Mouse (Mus musculus) MEL (cell line): ENCODE measurements around the gene Tmem35b. TPM values are rescaled to one million over a fixed set of nuclear protein-coding genes. Genes with fewer than 3 reads are reported as not detected.

Source experiments
- DNase-seq: peaks from one replicate; pipeline ENCODE4 v3.0.0; 2011; ENCODE audit warnings: low read depth, low spot score
- H3K27ac ChIP-seq: 2 replicates; pipeline ENCODE4 v1.5.1; 2012; ENCODE audit warnings: low read depth, mild to moderate bottlenecking, control low read depth, low read length, moderate library complexity; ENCODE audit not compliant: control insufficient read depth
- H3K27me3 ChIP-seq, 2 experiments: fragments of 150-350 bp in 1 of 2; sonication (generic) in 1 of 2; 2 replicates each; pipeline ENCODE4 v1.6.1; 2012; ENCODE audit warnings: low read length in 2 of 2, mild to moderate bottlenecking in 2 of 2, improper control_type of control experiment in 1 of 2, moderate library complexity in 1 of 2; ENCODE audit not compliant: insufficient read depth in 2 of 2, control insufficient read depth in 1 of 2
- H3K36me3 ChIP-seq, 2 experiments: 2 replicates each; pipeline ENCODE4 v1.6.1; 2012 to 2014; ENCODE audit warnings: low read length in 2 of 2, improper control_type of control experiment in 1 of 2, inconsistent platforms in 1 of 2, mild to moderate bottlenecking in 1 of 2; ENCODE audit not compliant: insufficient read depth in 2 of 2, control insufficient read depth in 1 of 2
- H3K4me1 ChIP-seq, 2 experiments: fragments of 150-350 bp in 1 of 2; sonication (generic) in 1 of 2; 2 replicates each; pipeline ENCODE4 v1.6.1; 2012; ENCODE audit warnings: low read length in 2 of 2, improper control_type of control experiment in 1 of 2, mild to moderate bottlenecking in 1 of 2; ENCODE audit not compliant: insufficient read depth in 2 of 2, control insufficient read depth in 1 of 2
- H3K4me3 ChIP-seq, 2 experiments: fragments of 150-350 bp in 1 of 2; sonication (generic) in 1 of 2; 2 replicates each; pipeline ENCODE4 v1.5.1; 2012; ENCODE audit warnings: low read depth in 2 of 2, low read length in 2 of 2, mild to moderate bottlenecking in 2 of 2, moderate library complexity in 2 of 2, control low read depth in 1 of 2, improper control_type of control experiment in 1 of 2; ENCODE audit not compliant: control insufficient read depth in 1 of 2, insufficient read depth in 1 of 2
- H3K79me2 ChIP-seq: 2 replicates; pipeline ENCODE4 v1.6.1; 2012; ENCODE audit warnings: mild to moderate bottlenecking, low read length, moderate library complexity; ENCODE audit not compliant: control insufficient read depth, poor library complexity, insufficient read depth
- H3K9ac ChIP-seq: 2 replicates; pipeline ENCODE4 v1.6.1; 2012; ENCODE audit warnings: low read depth, mild to moderate bottlenecking, control low read depth, low read length, moderate library complexity; ENCODE audit not compliant: control insufficient read depth, poor library complexity, severe bottlenecking
- H3K9me3 ChIP-seq: fragments of 150-350 bp; sonication (generic); replicated peaks from 2 replicates; pipeline ENCODE4 v1.6.1; 2012; ENCODE audit warnings: mild to moderate bottlenecking, low read length, improper control_type of control experiment, moderate library complexity; ENCODE audit not compliant: insufficient read depth
- BHLHE40 ChIP-seq: IDR thresholded peaks from 2 replicates; pipeline ENCODE4 v1.6.1; 2012; ENCODE audit warnings: low read depth, mild to moderate bottlenecking, inconsistent platforms, low read length, improper control_type of control experiment, borderline replicate concordance
- CTCF ChIP-seq, 3 experiments: IDR thresholded peaks in 2 of 3; conservative IDR thresholded peaks in 1 of 3; 2 replicates each; pipeline ENCODE4 v1.5.1; 2011 to 2012; ENCODE audit warnings: low read length in 3 of 3, low read depth in 2 of 3, mild to moderate bottlenecking in 2 of 3, improper control_type of control experiment in 1 of 3, inconsistent platforms in 1 of 3, mixed read lengths in 1 of 3, moderate library complexity in 1 of 3; ENCODE audit not compliant: control insufficient read depth in 1 of 3, insufficient read depth in 1 of 3, poor library complexity in 1 of 3, severe bottlenecking in 1 of 3
- ELF1 ChIP-seq: IDR thresholded peaks from 2 replicates; pipeline ENCODE4 v1.6.1; 2014; ENCODE audit warnings: low read depth, mild to moderate bottlenecking, inconsistent platforms, low read length, improper control_type of control experiment, moderate library complexity
- EP300 ChIP-seq, 2 experiments: IDR thresholded peaks; 2 replicates each; pipeline ENCODE4 v1.6.1; 2011; ENCODE audit warnings: improper control_type of control experiment in 2 of 2, low read length in 2 of 2, low read depth in 1 of 2, mild to moderate bottlenecking in 1 of 2
- ETS1 ChIP-seq: IDR thresholded peaks from 2 replicates; pipeline ENCODE4 v1.6.1; 2012; ENCODE audit warnings: low read depth, mild to moderate bottlenecking, inconsistent platforms, low read length, improper control_type of control experiment, moderate library complexity
- GABPA ChIP-seq: IDR thresholded peaks from 2 replicates; pipeline ENCODE4 v1.6.1; 2012; ENCODE audit warnings: low read depth, mild to moderate bottlenecking, inconsistent platforms, low read length, improper control_type of control experiment, moderate library complexity
- HCFC1 ChIP-seq: IDR thresholded peaks from 2 replicates; pipeline ENCODE4 v1.6.1; 2012; ENCODE audit warnings: low read depth, mild to moderate bottlenecking, inconsistent platforms, low read length, improper control_type of control experiment, moderate library complexity
- MAFK ChIP-seq: IDR thresholded peaks from 2 replicates; pipeline ENCODE4 v1.6.1; 2011; ENCODE audit warnings: low read depth, mild to moderate bottlenecking, low read length, improper control_type of control experiment, borderline replicate concordance
- MAZ ChIP-seq: IDR thresholded peaks from 2 replicates; pipeline ENCODE4 v1.6.1; 2012; ENCODE audit warnings: low read depth, mild to moderate bottlenecking, inconsistent platforms, low read length, improper control_type of control experiment
- MXI1 ChIP-seq: IDR thresholded peaks from 2 replicates; pipeline ENCODE4 v1.6.1; 2011; ENCODE audit warnings: mild to moderate bottlenecking, low read depth, low read length, improper control_type of control experiment
- MYC ChIP-seq: IDR thresholded peaks from 2 replicates; pipeline ENCODE4 v1.6.1; 2011; ENCODE audit warnings: low read depth, mild to moderate bottlenecking, low read length, improper control_type of control experiment, moderate library complexity
- NRF1 ChIP-seq: IDR thresholded peaks from 2 replicates; pipeline ENCODE4 v1.6.1; 2014; ENCODE audit warnings: low read depth, mild to moderate bottlenecking, inconsistent platforms, low read length, improper control_type of control experiment, moderate library complexity; ENCODE audit not compliant: poor library complexity, insufficient read depth, severe bottlenecking
- POLR2AphosphoS5 ChIP-seq: IDR thresholded peaks from 2 replicates; pipeline ENCODE4 v1.6.1; 2012; ENCODE audit warnings: low read depth, borderline replicate concordance, mild to moderate bottlenecking, inconsistent platforms, low read length, moderate library complexity, mixed read lengths
- RAD21 ChIP-seq: IDR thresholded peaks from 2 replicates; pipeline ENCODE4 v1.6.1; 2011; ENCODE audit warnings: mild to moderate bottlenecking, low read depth, low read length, improper control_type of control experiment
- SIN3A ChIP-seq: IDR thresholded peaks from 2 replicates; pipeline ENCODE4 v1.6.1; 2012; ENCODE audit warnings: low read length, improper control_type of control experiment, inconsistent platforms
- SMC3 ChIP-seq: IDR thresholded peaks from 2 replicates; pipeline ENCODE4 v1.6.1; 2011; ENCODE audit warnings: low read depth, low read length, improper control_type of control experiment
- TBP ChIP-seq: IDR thresholded peaks from 2 replicates; pipeline ENCODE4 v1.8.0; 2011; ENCODE audit warnings: low read depth, low read length, improper control_type of control experiment
- TCF12 ChIP-seq: IDR thresholded peaks from 2 replicates; pipeline ENCODE4 v1.6.1; 2014; ENCODE audit warnings: low read depth, mild to moderate bottlenecking, inconsistent platforms, low read length, improper control_type of control experiment, moderate library complexity
- USF2 ChIP-seq, 2 experiments: IDR thresholded peaks; 2 replicates each; pipeline ENCODE4 v1.6.1; 2011 to 2012; ENCODE audit warnings: improper control_type of control experiment in 2 of 2, low read length in 2 of 2, borderline replicate concordance in 1 of 2, inconsistent platforms in 1 of 2, low read depth in 1 of 2, mild to moderate bottlenecking in 1 of 2; ENCODE audit not compliant: insufficient read depth in 1 of 2
- ZKSCAN1 ChIP-seq: IDR thresholded peaks from 2 replicates; pipeline ENCODE4 v1.6.1; 2012; ENCODE audit warnings: low read depth, mild to moderate bottlenecking, inconsistent platforms, low read length, improper control_type of control experiment, moderate library complexity
- polyA plus RNA-seq, 2 experiments: library from polyadenylated mRNA; stranded (reverse) in 1 of 2; unstranded in 1 of 2; fragments of >175 nt in 1 of 2; fragments of >200 nt in 1 of 2; gene quantifications; 2 replicates each; pipeline versions ENCODE4 v1.2.1 to v1.2.4; 2012; ENCODE audit warnings: low replicate concordance in 2 of 2, low read depth in 1 of 2; ENCODE audit not compliant: insufficient read length in 2 of 2, insufficient read depth in 1 of 2, missing spikeins in 1 of 2
- total RNA-seq: library from RNA; depleted of rRNA; stranded (reverse); fragments of 300-350 nt; gene quantifications from 2 replicates; pipeline ENCODE4 v1.2.3, GENCODE M21; 2012

The Tmem35b gene
- total and polyA plus RNA-seq, 3 experiments, result 0.89 to 3.2 TPM; not detected in 1

- no peak overlapping the region for H3K4me3 ChIP-seq
- H3K36me3 ChIP-seq, result no peaks in the 10 kb centered on the region
- no peaks in the 10 kb centered on the region; a peak in 1 of 4 replicates for H3K27me3 ChIP-seq
- no peaks in the 10 kb centered on the region; the same call in 1 of the 2 replicates for H3K79me2 ChIP-seq
- no peak for DNase-seq
- H3K27ac ChIP-seq, result no peak overlapping the region
- TF ChIP-seq MXI1 (no peak), MYC (no peak), POLR2AphosphoS5 (no peak), CTCF (IDR thresholded peaks at IDR 0.05 in 2 of 3, conservative IDR thresholded peaks at IDR 0.05 in 1 of 3; ENCODE audit: control insufficient read depth in 1 of 3, insufficient read depth in 1 of 3, low read depth in 2 of 3, low read length in 3 of 3, poor library complexity in 1 of 3, severe bottlenecking in 1 of 3) (no peak), ETS1 (no peak), MAFK (no peak), EP300 (IDR thresholded peaks at IDR 0.05; ENCODE audit: low read depth in 1 of 2, low read length in 2 of 2) (no peak), BHLHE40 (no peak), TBP (no peak), SIN3A (no peak), ZKSCAN1 (no peak), GABPA (no peak), HCFC1 (no peak), SMC3 (no peak), NRF1 (no peak), TCF12 (no peak), RAD21 (no peak)
- TF ChIP-seq, all 39 proteins: peak for 0
- Histone ChIP-seq H3K9ac (no peak overlapping the region), H3K4me1 (no peaks in the 10 kb centered on the region), H3K9me3 (no peaks in the 10 kb centered on the region)
Measured at GRCm38 (mm10) chr4:127124331-127124730, 840 bp downstream of the Tmem35b start.

DNA sequence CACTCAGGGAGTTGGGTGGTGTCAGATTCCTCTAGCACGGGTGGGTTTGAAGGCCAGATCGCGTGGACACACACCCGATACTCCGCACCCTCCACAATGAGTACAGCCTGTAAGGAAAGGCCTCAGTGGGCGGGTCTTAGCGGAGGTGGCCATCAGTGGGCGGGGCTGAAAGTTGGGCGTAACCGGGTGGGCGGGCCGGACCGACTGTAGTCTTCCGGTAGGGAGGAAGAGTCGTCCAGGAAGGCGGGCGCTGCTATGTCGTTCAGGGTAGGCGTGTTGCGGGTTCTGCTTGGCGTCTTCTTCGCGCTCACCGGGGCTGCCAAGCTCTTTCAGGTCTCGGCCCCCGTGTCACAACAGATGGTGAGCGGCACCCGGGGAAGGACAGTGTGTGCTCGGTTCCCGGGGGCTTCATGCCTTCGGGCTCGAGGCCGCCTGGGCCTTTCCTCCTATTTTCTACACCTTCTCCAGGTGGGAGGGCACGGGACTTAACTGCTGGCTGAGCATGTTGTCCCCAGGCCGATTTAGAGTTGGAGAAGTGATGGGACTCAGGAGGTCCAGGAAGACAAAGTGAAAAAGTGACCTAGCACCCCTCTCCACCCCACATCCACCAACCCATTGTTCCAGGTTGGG, 2.5 kb downstream of the Tmem35b start:
- H3K9ac ChIP-seq, result peak overlapping the region; percentile 75
- H3K36me3 ChIP-seq, result no peaks in the 10 kb centered on the region
- H3K79me2 ChIP-seq, result no peaks in the 10 kb centered on the region; the same call in 1 of the 2 replicates
- no peak overlapping the region for H3K27ac ChIP-seq
- TF ChIP-seq CTCF (IDR thresholded peaks at IDR 0.05 in 2 of 3, conservative IDR thresholded peaks at IDR 0.05 in 1 of 3; ENCODE audit: control insufficient read depth in 1 of 3, insufficient read depth in 1 of 3, low read depth in 2 of 3, low read length in 3 of 3, poor library complexity in 1 of 3, severe bottlenecking in 1 of 3) (no peak), MAZ (0 out of 2 replicates have a peak, but pooled peaks have one; percentile 22), MXI1 (peak; percentile 47; the same call in 1 of the 2 replicates), USF2 (IDR thresholded peaks at IDR 0.05; ENCODE audit: borderline replicate concordance in 1 of 2, insufficient read depth in 1 of 2, low read depth in 1 of 2, low read length in 2 of 2) (no peak), EP300 (IDR thresholded peaks at IDR 0.05; ENCODE audit: low read depth in 1 of 2, low read length in 2 of 2) (no peak), ELF1 (peak; percentile 75), HCFC1 (0 out of 2 replicates have a peak, but pooled peaks have one; percentile 23)
- TF ChIP-seq, all 39 proteins: peak for 4
- H3K9me3 ChIP-seq, result no peaks in the 10 kb centered on the region
- peak overlapping the region; percentile 71 to 82 for H3K4me3 ChIP-seq
- H3K4me1 ChIP-seq, result no peaks in the 10 kb centered on the region
- no peaks in the 10 kb centered on the region; a peak in 1 of 4 replicates for H3K27me3 ChIP-seq
- peak; percentile 84 for DNase-seq
